Mouse (Mus musculus): ENCODE measurements around the gene Cacng5. TPM values are rescaled to one million over a fixed set of nuclear protein-coding genes. Genes with fewer than 3 reads are reported as not detected.

The Cacng5 gene
- polyA plus RNA-seq, 1 experiment from 2014 or later = 0.82 TPM

DNA sequence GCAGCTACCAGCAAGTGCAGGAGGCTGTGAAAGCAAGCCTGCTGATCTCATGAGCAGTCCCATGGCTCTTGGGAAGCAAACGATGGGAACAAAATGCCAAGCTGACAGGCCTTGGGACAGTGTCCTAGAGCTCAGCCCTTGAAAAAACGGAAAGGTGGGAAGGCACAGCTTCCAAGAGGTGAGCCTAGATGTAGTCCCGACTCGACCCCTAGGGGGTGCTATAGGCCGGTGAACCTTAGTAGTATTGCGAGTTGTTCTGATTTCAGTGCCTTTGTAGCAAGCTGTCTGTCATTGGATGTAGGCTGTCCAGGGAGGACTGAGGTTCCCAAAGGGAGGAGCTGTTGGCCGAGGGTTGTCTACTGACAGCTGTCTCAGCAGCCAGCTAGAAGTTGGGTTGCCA lies 49.7 kb downstream of the Cacng5 start:
- 17% methylated on average over 7 of the region's 7 CpGs for WGBS
- no peak overlapping the region for H3K27ac ChIP-seq (ENCODE audit: low read depth, low read length)
- no peaks in the 10 kb centered on the region for H3K36me3 ChIP-seq (ENCODE audit: control insufficient read depth, insufficient read depth, low read length)
- no peak overlapping the region for H3K4me3 ChIP-seq (ENCODE audit: low read depth, low read length)
- no peak overlapping the region for H3K9ac ChIP-seq (ENCODE audit: low read depth, low read length)
- H3K27me3 ChIP-seq (ENCODE audit: control insufficient read depth, insufficient read depth, low read length) = no peaks in the 10 kb centered on the region
- peak; percentile 83 for DNase-seq (ENCODE audit: low spot score)
- no peak overlapping the region for H3K4me2 ChIP-seq (replicated peaks; ENCODE audit: low read depth, low read length)
- H3K9me3 ChIP-seq (ENCODE audit: control insufficient read depth, low read length) = no peaks in the 10 kb centered on the region
- no peaks in the 10 kb centered on the region for H3K4me1 ChIP-seq (replicated peaks; ENCODE audit: control insufficient read depth, insufficient read depth, low read length)
- no peak for ATAC-seq (ENCODE audit: low FRiP score)

DNA sequence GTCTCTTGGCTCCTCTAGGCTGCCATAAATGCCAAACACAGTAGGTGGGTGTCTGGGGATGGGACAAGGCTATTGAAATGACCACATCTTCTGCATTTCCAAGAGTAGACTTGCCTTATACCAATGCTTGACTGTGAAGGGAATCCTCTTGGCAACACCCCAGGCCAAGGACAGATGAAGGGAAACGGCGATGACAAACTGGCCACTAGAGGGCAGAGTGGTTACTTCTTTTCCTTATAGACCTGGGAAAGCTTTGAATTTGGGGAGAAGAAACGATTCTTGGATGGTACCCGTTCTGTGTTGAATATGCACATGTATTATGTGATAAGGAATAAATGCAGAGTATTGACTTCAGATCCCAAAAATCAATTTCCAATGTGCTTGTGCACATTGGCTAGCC lies 50.8 kb downstream of the Cacng5 start:
- peak; percentile 83 for DNase-seq (ENCODE audit: low spot score)
- Histone ChIP-seq H3K4me1 (replicated peaks; ENCODE audit: control insufficient read depth, insufficient read depth, low read length) (no peaks in the 10 kb centered on the region), H3K27me3 (ENCODE audit: control insufficient read depth, insufficient read depth, low read length) (no peaks in the 10 kb centered on the region), H3K27ac (ENCODE audit: low read depth, low read length) (no peak overlapping the region), H3K9ac (ENCODE audit: low read depth, low read length) (no peak overlapping the region), H3K4me3 (ENCODE audit: low read depth, low read length) (no peak overlapping the region), H3K4me2 (replicated peaks; ENCODE audit: low read depth, low read length) (no peak overlapping the region), H3K9me3 (ENCODE audit: control insufficient read depth, low read length) (no peaks in the 10 kb centered on the region), H3K36me3 (ENCODE audit: control insufficient read depth, insufficient read depth, low read length) (no peaks in the 10 kb centered on the region)
- 10% methylated on average over 4 of the region's 4 CpGs for WGBS
- ATAC-seq (ENCODE audit: low FRiP score) = no peak

GRCm38 (mm10) chr11:107861738-107862137 lies 53.1 kb downstream of the Cacng5 start:
- Histone ChIP-seq H3K27me3 (ENCODE audit: control insufficient read depth, insufficient read depth, low read length) (no peaks in the 10 kb centered on the region), H3K4me3 (ENCODE audit: low read depth, low read length) (no peak overlapping the region), H3K4me2 (replicated peaks; ENCODE audit: low read depth, low read length) (no peak overlapping the region), H3K9ac (ENCODE audit: low read depth, low read length) (no peak overlapping the region), H3K36me3 (ENCODE audit: control insufficient read depth, insufficient read depth, low read length) (no peaks in the 10 kb centered on the region), H3K4me1 (replicated peaks; ENCODE audit: control insufficient read depth, insufficient read depth, low read length) (no peaks in the 10 kb centered on the region), H3K27ac (ENCODE audit: low read depth, low read length) (no peak overlapping the region), H3K9me3 (ENCODE audit: control insufficient read depth, low read length) (no peaks in the 10 kb centered on the region)
- no peak for ATAC-seq (ENCODE audit: low FRiP score)
- 83% methylated on average over 5 of the region's 5 CpGs for WGBS
- DNase-seq (ENCODE audit: low spot score) = no peak

DNA sequence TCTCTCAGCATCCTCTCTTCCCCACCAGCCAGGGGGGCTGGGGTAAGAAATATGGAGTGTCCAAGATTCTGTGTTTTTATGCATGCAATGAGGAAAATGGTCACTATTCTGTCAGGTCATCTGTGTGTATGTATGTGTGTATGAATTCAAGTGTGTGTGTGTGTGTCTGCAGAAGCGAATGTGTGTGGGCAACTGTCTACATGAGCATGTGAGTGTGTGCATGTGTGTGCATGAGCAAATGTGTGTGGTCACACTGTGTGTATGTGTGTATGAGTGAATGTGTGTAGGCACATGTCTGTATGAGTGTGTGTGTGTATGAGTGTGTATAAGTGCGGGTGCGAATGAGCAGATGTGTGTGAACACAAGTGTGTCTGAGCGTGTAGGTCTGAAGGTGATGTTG lies 55.0 kb downstream of the Cacng5 start:
- WGBS = 97% methylated on average over 4 of the region's 4 CpGs
- H3K4me3 ChIP-seq (ENCODE audit: low read depth, low read length) = no peak overlapping the region
- no peaks in the 10 kb centered on the region for H3K9me3 ChIP-seq (ENCODE audit: control insufficient read depth, low read length)
- no peaks in the 10 kb centered on the region for H3K36me3 ChIP-seq (ENCODE audit: control insufficient read depth, insufficient read depth, low read length)
- no peaks in the 10 kb centered on the region for H3K4me1 ChIP-seq (replicated peaks; ENCODE audit: control insufficient read depth, insufficient read depth, low read length)
- no peaks in the 10 kb centered on the region for H3K27me3 ChIP-seq (ENCODE audit: control insufficient read depth, insufficient read depth, low read length)
- ATAC-seq (ENCODE audit: low FRiP score) = no peak
- no peak overlapping the region for H3K4me2 ChIP-seq (replicated peaks; ENCODE audit: low read depth, low read length)
- no peak for DNase-seq (ENCODE audit: low spot score)
- H3K27ac ChIP-seq (ENCODE audit: low read depth, low read length) = no peak overlapping the region
- no peak overlapping the region for H3K9ac ChIP-seq (ENCODE audit: low read depth, low read length)

- H3K27ac ChIP-seq (ENCODE audit: low read depth, low read length) = no peak overlapping the region
- no peaks in the 10 kb centered on the region for H3K9me3 ChIP-seq (ENCODE audit: control insufficient read depth, low read length)
- 23% methylated on average over 7 of the region's 7 CpGs for WGBS
- ATAC-seq (ENCODE audit: low FRiP score) (no peak), DNase-seq (ENCODE audit: low spot score) (peak; percentile 81)
- H3K9ac ChIP-seq (ENCODE audit: low read depth, low read length) = no peak overlapping the region
- no peak overlapping the region for H3K4me3 ChIP-seq (ENCODE audit: low read depth, low read length)
- no peaks in the 10 kb centered on the region for H3K27me3 ChIP-seq (ENCODE audit: control insufficient read depth, insufficient read depth, low read length)
- H3K4me2 ChIP-seq (replicated peaks; ENCODE audit: low read depth, low read length) = no peak overlapping the region
- H3K36me3 ChIP-seq (ENCODE audit: control insufficient read depth, insufficient read depth, low read length) = no peaks in the 10 kb centered on the region
- H3K4me1 ChIP-seq (replicated peaks; ENCODE audit: control insufficient read depth, insufficient read depth, low read length) = no peaks in the 10 kb centered on the region
These were observed 55.6 kb downstream of the Cacng5 start for GRCm38 (mm10) chr11:107859288-107859687.

GRCm38 (mm10) chr11:107853088-107853487 lies 61.8 kb downstream of the Cacng5 start:
- Histone ChIP-seq H3K9ac (ENCODE audit: low read depth, low read length) (no peak overlapping the region), H3K36me3 (ENCODE audit: control insufficient read depth, insufficient read depth, low read length) (no peaks in the 10 kb centered on the region), H3K4me3 (ENCODE audit: low read depth, low read length) (no peak overlapping the region), H3K27me3 (ENCODE audit: control insufficient read depth, insufficient read depth, low read length) (no peaks in the 10 kb centered on the region), H3K9me3 (ENCODE audit: control insufficient read depth, low read length) (no peaks in the 10 kb centered on the region), H3K4me2 (replicated peaks; ENCODE audit: low read depth, low read length) (no peak overlapping the region), H3K27ac (ENCODE audit: low read depth, low read length) (no peak overlapping the region), H3K4me1 (replicated peaks; ENCODE audit: control insufficient read depth, insufficient read depth, low read length) (no peaks in the 10 kb centered on the region)
- WGBS = 46% methylated on average over 1 of the region's 1 CpGs
- no peak for ATAC-seq (ENCODE audit: low FRiP score)
- DNase-seq (ENCODE audit: low spot score) = peak; percentile 78

DNA sequence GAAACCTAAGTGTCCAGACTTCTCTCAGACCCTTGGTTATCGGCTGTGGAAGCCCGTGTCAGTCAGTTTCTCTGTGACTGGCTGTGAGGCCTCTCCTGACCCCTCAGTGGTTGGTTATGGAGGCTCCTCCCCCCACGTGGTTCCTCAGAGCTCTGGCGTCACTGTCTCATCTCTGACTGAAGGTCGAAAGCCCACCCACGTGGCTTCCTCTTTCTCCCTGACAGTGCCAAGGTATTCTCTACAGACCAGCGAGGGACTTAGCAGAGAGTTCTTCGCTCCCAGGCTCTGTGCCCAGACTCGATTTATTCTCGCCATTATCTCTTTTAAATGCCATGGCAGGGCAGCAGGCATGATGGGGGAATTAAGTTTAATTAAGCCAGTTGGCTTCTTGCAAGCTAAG lies 65.2 kb downstream of the Cacng5 start:
- Histone ChIP-seq H3K4me2 (replicated peaks; ENCODE audit: low read depth, low read length) (no peak overlapping the region), H3K4me3 (ENCODE audit: low read depth, low read length) (no peak overlapping the region), H3K27me3 (ENCODE audit: control insufficient read depth, insufficient read depth, low read length) (no peaks in the 10 kb centered on the region), H3K9me3 (ENCODE audit: control insufficient read depth, low read length) (no peaks in the 10 kb centered on the region), H3K36me3 (ENCODE audit: control insufficient read depth, insufficient read depth, low read length) (no peaks in the 10 kb centered on the region), H3K9ac (ENCODE audit: low read depth, low read length) (no peak overlapping the region), H3K27ac (ENCODE audit: low read depth, low read length) (no peak overlapping the region), H3K4me1 (replicated peaks; ENCODE audit: control insufficient read depth, insufficient read depth, low read length) (no peaks in the 10 kb centered on the region)
- ATAC-seq (ENCODE audit: low FRiP score) (no peak), DNase-seq (ENCODE audit: low spot score) (no peak)
- WGBS = 57% methylated on average over 10 of the region's 10 CpGs

DNA sequence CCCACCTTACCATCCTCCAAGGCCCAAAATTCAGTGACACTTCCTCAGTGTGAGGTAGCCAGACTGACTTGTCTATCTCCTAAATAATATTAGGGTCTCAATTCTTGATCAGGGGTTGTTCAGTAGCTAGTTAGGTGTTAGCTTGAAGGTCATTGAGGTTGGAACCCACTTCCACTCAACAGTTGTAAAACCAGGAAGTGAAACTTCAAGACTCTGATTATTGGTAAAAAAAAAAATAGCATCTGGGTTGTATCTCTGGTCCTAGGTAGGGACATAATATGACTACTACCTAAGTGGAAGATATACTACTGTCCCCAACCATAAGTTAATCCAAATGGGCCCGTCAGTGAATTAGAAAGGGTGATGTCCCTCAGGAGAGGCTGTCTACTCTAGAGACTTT lies 70.7 kb downstream of the Cacng5 start:
- Histone ChIP-seq H3K9me3 (ENCODE audit: control insufficient read depth, low read length) (no peaks in the 10 kb centered on the region), H3K4me3 (ENCODE audit: low read depth, low read length) (no peak overlapping the region), H3K4me1 (replicated peaks; ENCODE audit: control insufficient read depth, insufficient read depth, low read length) (no peaks in the 10 kb centered on the region), H3K4me2 (replicated peaks; ENCODE audit: low read depth, low read length) (no peak overlapping the region), H3K27ac (ENCODE audit: low read depth, low read length) (no peak overlapping the region), H3K9ac (ENCODE audit: low read depth, low read length) (no peak overlapping the region), H3K27me3 (ENCODE audit: control insufficient read depth, insufficient read depth, low read length) (no peaks in the 10 kb centered on the region), H3K36me3 (ENCODE audit: control insufficient read depth, insufficient read depth, low read length) (no peaks in the 10 kb centered on the region)
- DNase-seq (ENCODE audit: low spot score) = no peak
- WGBS = 85% methylated on average over 1 of the region's 1 CpGs
- no peak for ATAC-seq (ENCODE audit: low FRiP score)

DNA sequence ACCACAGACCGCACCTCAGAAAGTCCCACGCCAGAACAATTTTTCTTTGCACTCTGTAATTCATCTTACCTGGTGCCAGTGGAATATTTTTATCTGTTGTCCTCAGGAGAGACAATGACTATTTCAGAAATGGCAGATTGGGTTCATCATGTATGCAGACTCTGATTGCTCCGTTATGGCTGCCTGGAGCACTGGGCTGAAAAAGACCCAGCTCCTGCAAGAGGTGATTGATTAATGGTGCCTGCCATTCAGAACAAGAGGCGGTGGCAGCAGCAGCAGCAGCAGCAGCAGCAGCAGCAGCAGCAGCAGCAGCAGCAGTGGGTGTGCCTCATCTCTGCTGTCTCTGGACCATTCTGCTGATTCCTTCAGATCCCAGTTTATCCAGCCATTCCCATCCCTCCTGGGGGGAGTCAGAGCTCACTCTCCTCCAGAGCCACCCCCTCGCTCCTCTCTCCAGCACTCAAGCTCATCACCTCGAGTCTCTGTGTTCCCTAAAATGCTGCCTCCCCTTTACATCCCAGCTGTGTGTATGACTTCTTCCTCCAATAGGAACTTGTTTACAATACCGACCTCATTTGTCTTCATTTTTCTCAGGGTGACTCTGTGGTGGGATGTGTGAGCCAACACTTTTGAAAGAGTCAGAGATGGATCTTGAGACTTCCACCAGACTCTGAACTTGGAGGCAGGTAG lies 81.4 kb downstream of the Cacng5 start:
- ATAC-seq (ENCODE audit: low FRiP score) (no peak), DNase-seq (ENCODE audit: low spot score) (peak; percentile 26)
- no peak overlapping the region for H3K27ac ChIP-seq (ENCODE audit: low read depth, low read length)
- no peaks in the 10 kb centered on the region for H3K27me3 ChIP-seq (ENCODE audit: control insufficient read depth, insufficient read depth, low read length)
- no peak overlapping the region for H3K4me3 ChIP-seq (ENCODE audit: low read depth, low read length)
- no peak overlapping the region for H3K4me2 ChIP-seq (replicated peaks; ENCODE audit: low read depth, low read length)
- H3K9me3 ChIP-seq (ENCODE audit: control insufficient read depth, low read length) = no peaks in the 10 kb centered on the region
- no peak overlapping the region for H3K9ac ChIP-seq (ENCODE audit: low read depth, low read length)
- 61% methylated on average over 7 of the region's 7 CpGs for WGBS
- H3K36me3 ChIP-seq (ENCODE audit: control insufficient read depth, insufficient read depth, low read length) = no peaks in the 10 kb centered on the region
- H3K4me1 ChIP-seq (replicated peaks; ENCODE audit: control insufficient read depth, insufficient read depth, low read length) = no peaks in the 10 kb centered on the region
